ENCODE assay signal across 26 mouse cellular contexts in genomic region chr6:37242100-37242768, GRCm38 (mm10). TPM values are rescaled to one million over a fixed set of nuclear protein-coding genes. Genes with fewer than 3 reads are reported as not detected.
DNase-seq lines count a peak whose midpoint lies in the region; ATAC-seq and TF ChIP-seq lines count a peak whose summit lies in the region.
"Had no signal": no experiment of that assay in that cellular context is flagged by ENCODE, and none has a peak within 500 bp of the region (broad histone marks: within the 10 kb centered on the region; RNA-seq: fewer than 3 reads in every experiment).

No protein-coding gene starts in this region.

- peaks cover 33% of the 10 kb centered on the region for H3K4me1 ChIP-seq in forebrain, embryonic 15.5 days
- H3K4me1 ChIP-seq in forebrain, embryonic 10.5 days, result peaks cover 16% of the 10 kb centered on the region
- peaks cover 28% of the 10 kb centered on the region for H3K4me1 ChIP-seq in heart, embryonic 15.5 days (replicated peaks)
- peaks cover 14% of the 10 kb centered on the region for H3K4me1 ChIP-seq in cortical plate, adult 2 months (ENCODE audit: control insufficient read depth, insufficient read depth, low read length)
- H3K4me1 ChIP-seq: intestine, embryonic 15.5 days; liver, embryonic 15.5 days had no signal

- H3K36me3 ChIP-seq in forebrain, embryonic 15.5 days, result no peaks in the 10 kb centered on the region
- no peaks in the 10 kb centered on the region for H3K36me3 ChIP-seq in forebrain, embryonic 10.5 days (replicated peaks)
- H3K36me3 ChIP-seq in heart, embryonic 15.5 days, result no peaks in the 10 kb centered on the region
- H3K36me3 ChIP-seq: G1E; intestine, embryonic 15.5 days; limb, embryonic 15.5 days; liver, embryonic 15.5 days; midbrain, embryonic 12.5 days had no signal

- 51% methylated on average over 6 of the region's 6 CpGs for WGBS in forebrain, embryonic 15.5 days
- WGBS in forebrain, embryonic 10.5 days, result 80% methylated on average over 6 of the region's 6 CpGs
- 34% methylated on average over 6 of the region's 6 CpGs for WGBS in heart, embryonic 15.5 days

- no peaks in the 10 kb centered on the region for H3K9me3 ChIP-seq in forebrain, embryonic 15.5 days
- H3K9me3 ChIP-seq in forebrain, embryonic 10.5 days, result no peaks in the 10 kb centered on the region
- no peaks in the 10 kb centered on the region for H3K9me3 ChIP-seq in heart, embryonic 15.5 days (replicated peaks)
- H3K9me3 ChIP-seq: G1E; intestine, embryonic 15.5 days; limb, embryonic 15.5 days; liver, embryonic 15.5 days; midbrain, embryonic 12.5 days had no signal

- ATAC-seq in forebrain, embryonic 15.5 days (replicated peaks), result no peak
- ATAC-seq in heart, embryonic 15.5 days (replicated peaks; ENCODE audit: insufficient number of reproducible peaks, insufficient read depth, low FRiP score, low read depth), result peak; percentile 39; the same call in 1 of the 2 replicates
- ATAC-seq: activated CD4-positive, CD25-positive, alpha-beta regulatory T cell, adult 4 months; intestine, embryonic 15.5 days had no signal

- no peaks in the 10 kb centered on the region for H3K27me3 ChIP-seq in forebrain, embryonic 15.5 days
- no peaks in the 10 kb centered on the region for H3K27me3 ChIP-seq in forebrain, embryonic 10.5 days (ENCODE audit: poor library complexity, severe bottlenecking)
- no peaks in the 10 kb centered on the region for H3K27me3 ChIP-seq in heart, embryonic 15.5 days
- H3K27me3 ChIP-seq: intestine, embryonic 15.5 days; limb, embryonic 15.5 days; liver, embryonic 15.5 days; midbrain, embryonic 12.5 days had no signal

- H3K27ac ChIP-seq in forebrain, embryonic 15.5 days (replicated peaks), result peak overlapping the region; percentile 78
- H3K27ac ChIP-seq in forebrain, embryonic 10.5 days, result no peak overlapping the region
- H3K27ac ChIP-seq in heart, embryonic 15.5 days, result peak overlapping the region; percentile 34; the same call in 1 of the 2 replicates
- H3K27ac ChIP-seq in cortical plate, adult 2 months (ENCODE audit: insufficient read depth, low read length), result 0 out of 2 replicates have a peak overlapping the region, but pooled peaks have one; percentile 8
- H3K27ac ChIP-seq: hindbrain, embryonic 14.5 days; intestine, embryonic 15.5 days; limb, embryonic 15.5 days; liver, embryonic 15.5 days; macrophage; midbrain, embryonic 12.5 days had no signal

- no peak overlapping the region for H3K9ac ChIP-seq in forebrain, embryonic 15.5 days (replicated peaks)
- no peak overlapping the region for H3K9ac ChIP-seq in heart, embryonic 15.5 days
- H3K9ac ChIP-seq: hindbrain, embryonic 14.5 days; intestine, embryonic 15.5 days; limb, embryonic 15.5 days; liver, embryonic 15.5 days; midbrain, embryonic 12.5 days had no signal

- no peak for DNase-seq in forebrain, embryonic 10.5 days (ENCODE audit: extremely low spot score, low spot score)
- DNase-seq in heart, adult 11 months, result no peak
- DNase-seq in left cerebral cortex, postnatal 14 days (ENCODE audit: low spot score in 2 of 2), result peak; percentile 40 to 43
- no peak for DNase-seq in left cerebral cortex, postnatal 4 days
- no peak for DNase-seq in urinary bladder, postnatal 10 days (ENCODE audit: low spot score)
- DNase-seq: adrenal gland, postnatal 14 days; cerebellum, adult 11-12 months; cerebellum, postnatal 14 days; embryo, embryonic 11 days; gastrocnemius, postnatal 10 days; kidney, adult 9 months; kidney, postnatal 25 days; right cerebral cortex, postnatal 4 days had no signal

- no peak for TF ChIP-seq POLR2A in cortical plate, adult 2 months (IDR thresholded peaks at IDR 0.05; ENCODE audit: extremely low read depth, insufficient read depth, low read length)

- H3K4me3 ChIP-seq in forebrain, embryonic 15.5 days, result no peak overlapping the region
- no peak overlapping the region for H3K4me3 ChIP-seq in forebrain, embryonic 10.5 days
- H3K4me3 ChIP-seq in heart, embryonic 15.5 days, result no peak overlapping the region
- no peak overlapping the region for H3K4me3 ChIP-seq in cortical plate, adult 2 months (ENCODE audit: insufficient read depth, low read length)
- H3K4me3 ChIP-seq: intestine, embryonic 15.5 days; limb, embryonic 15.5 days; liver, embryonic 15.5 days; midbrain, embryonic 12.5 days had no signal

- no peak for TF ChIP-seq CTCF in cortical plate, adult 2 months (IDR thresholded peaks at IDR 0.05; ENCODE audit: extremely low read depth, insufficient read depth, low read length)

- intact Hi-C loops in left cerebral cortex, postnatal 14 days (cut with DNase I), result loop anchor here (2.0 kb wide), 1 partner anchor 57 kb away; no protein-coding TSS in a partner anchor
- intact Hi-C loops in left cerebral cortex, postnatal 4 days (cut with DNase I), result no loop called here

- H3K4me2 ChIP-seq in forebrain, embryonic 15.5 days (replicated peaks), result no peak overlapping the region
- no peak overlapping the region for H3K4me2 ChIP-seq in heart, embryonic 15.5 days
- H3K4me2 ChIP-seq: heart, embryonic 11.5 days; hindbrain, embryonic 14.5 days; intestine, embryonic 15.5 days; limb, embryonic 15.5 days; liver, embryonic 15.5 days; midbrain, embryonic 12.5 days had no signal

RNA-seq across cellular contexts. Expression of gene Dgki, which starts 57.8 kb away (rescaled TPM):
- 7.2 and 9.9 TPM in 2 replicates for polyA plus RNA-seq in forebrain, embryonic 15.5 days (2015; fragmentation: Nextera tagmentation; extraction: Ambion mirVana)
- polyA plus RNA-seq in forebrain, embryonic 10.5 days (2016; fragmentation: Nextera tagmentation; extraction: Ambion mirVana), result 0.38 and 1.0 TPM in 2 replicates
- 0.48 and 0.51 TPM in 2 replicates for polyA plus RNA-seq in heart, embryonic 15.5 days (2015; fragmentation: Nextera tagmentation; extraction: Ambion mirVana)
- total RNA-seq in left cerebral cortex, postnatal 14 days (2021), result 10 to 100 TPM; 62.4 to 68.7 TPM
- total RNA-seq in left cerebral cortex, postnatal 4 days (2021), result 10 to 100 TPM; 49.4 to 53.8 TPM
- 12.3 and 12.9 TPM in 2 replicates for polyA plus RNA-seq in cortical plate, adult 2 months (2012; rRNA removed)
- total RNA-seq: neutrophil, adult 5-6 weeks had no signal
- polyA plus RNA-seq: G1E had no signal

Comparison
In these comparisons a context has a peak if more than half of its experiments do, and no peak if none do; other contexts are left out.
1. DNase-seq: peak in left cerebral cortex, postnatal 14 days (2 of 2); none in forebrain, embryonic 10.5 days (single experiment), heart, adult 11 months (single experiment), left cerebral cortex, postnatal 4 days (single experiment) and urinary bladder, postnatal 10 days (single experiment).